Mouse (Mus musculus) embryonic fibroblast, embryonic 13.5 days (primary cell): ENCODE results near the gene Frmd4a.

Experiments used
- CTCF ChIP-seq: IDR thresholded peaks from 2 replicates; pipeline ENCODE4 v1.5.1; 2011; ENCODE audit warnings: mild to moderate bottlenecking, control low read depth, low read length, moderate library complexity, borderline replicate concordance; ENCODE audit not compliant: insufficient read depth
- POLR2A ChIP-seq: IDR thresholded peaks from 2 replicates; pipeline ENCODE4 v1.6.1; 2011; ENCODE audit warnings: low read depth, mild to moderate bottlenecking, control low read depth, low read length, moderate library complexity

- no peak for TF ChIP-seq POLR2A
- no peak for TF ChIP-seq CTCF
Observed at GRCm38 (mm10) chr2:4467314-4467713, 449.8 kb downstream of the Frmd4a start.
